In genomic region chr5:135042105-135042788, GRCm38 (mm10) we compare ENCODE assay signal across 7 mouse cellular contexts. TPM values are rescaled to one million over a fixed set of nuclear protein-coding genes. Genes with fewer than 3 reads are reported as not detected.
A peak's percentile ranks its signal among the peaks of the same experiment; 100 is the strongest.
DNase-seq lines count a peak whose midpoint lies in the region; ATAC-seq lines count a peak whose summit lies in the region.

No protein-coding gene starts in this region.

- H3K4me1 ChIP-seq in kidney, embryonic 16.5 days (ENCODE audit: insufficient read depth, low read length): no peaks in the 10 kb centered on the region
- peaks cover 13% of the 10 kb centered on the region for H3K4me1 ChIP-seq in limb, embryonic 10.5 days
- no peaks in the 10 kb centered on the region for H3K4me1 ChIP-seq in stomach, embryonic 14.5 days (ENCODE audit: control insufficient read depth, insufficient read depth, low read length)

- H3K9ac ChIP-seq in kidney, embryonic 16.5 days (replicated peaks; ENCODE audit: low read length): no peak overlapping the region
- no peak overlapping the region for H3K9ac ChIP-seq in stomach, embryonic 14.5 days (replicated peaks; ENCODE audit: low read depth, low read length)

- 45% methylated on average over 21 of the region's 21 CpGs for WGBS in kidney, embryonic 16.5 days
- 31% methylated on average over 18 of the region's 21 CpGs for WGBS in limb, embryonic 10.5 days
- 41% methylated on average over 21 of the region's 21 CpGs for WGBS in stomach, embryonic 14.5 days

- H3K4me3 ChIP-seq in kidney, embryonic 16.5 days (ENCODE audit: low read length): no peak overlapping the region
- peak overlapping the region; percentile 20; the same call in 1 of the 2 replicates for H3K4me3 ChIP-seq in limb, embryonic 10.5 days
- H3K4me3 ChIP-seq in stomach, embryonic 14.5 days (ENCODE audit: low read depth, low read length): no peak overlapping the region

- H3K27ac ChIP-seq in kidney, embryonic 16.5 days (ENCODE audit: low read length): no peak overlapping the region
- H3K27ac ChIP-seq in limb, embryonic 10.5 days: no peak overlapping the region
- H3K27ac ChIP-seq in stomach, embryonic 14.5 days (ENCODE audit: low read length): no peak overlapping the region

- no peak overlapping the region for H3K4me2 ChIP-seq in kidney, embryonic 16.5 days (replicated peaks; ENCODE audit: low read depth, low read length)
- peak overlapping the region; percentile 14; the same call in 1 of the 2 replicates for H3K4me2 ChIP-seq in stomach, embryonic 14.5 days (replicated peaks; ENCODE audit: low read depth, low read length)

- no peaks in the 10 kb centered on the region for H3K27me3 ChIP-seq in kidney, embryonic 16.5 days (ENCODE audit: insufficient read depth, low read length)
- H3K27me3 ChIP-seq in limb, embryonic 10.5 days (ENCODE audit: low read depth, poor library complexity, severe bottlenecking): peaks cover 5% of the 10 kb centered on the region; the same call in 1 of the 2 replicates
- H3K27me3 ChIP-seq in stomach, embryonic 14.5 days (ENCODE audit: control insufficient read depth, insufficient read depth, low read length): no peaks in the 10 kb centered on the region

- no peak for DNase-seq in kidney, adult 11 months
- DNase-seq in WW6 (ENCODE audit: low read depth, low spot score): peak; percentile 74
- no peak for DNase-seq in limb, embryonic 10.5 days (ENCODE audit: low spot score)
- DNase-seq in right cerebral cortex, postnatal 25 days: no peak
- no peak for DNase-seq in gastrocnemius, postnatal 4 days (ENCODE audit: low spot score in 2 of 2)

- ATAC-seq in kidney, embryonic 16.5 days (ENCODE audit: low FRiP score, low TSS enrichment): peak; percentile 49; the same call in 1 of the 2 replicates
- ATAC-seq in stomach, embryonic 14.5 days (ENCODE audit: insufficient number of reproducible peaks, insufficient read depth, low FRiP score, low read depth): 0 out of 2 replicates have a peak, but pooled peaks have one; percentile 53

- no peaks in the 10 kb centered on the region for H3K9me3 ChIP-seq in kidney, embryonic 16.5 days (ENCODE audit: low read length)
- no peaks in the 10 kb centered on the region for H3K9me3 ChIP-seq in limb, embryonic 10.5 days (replicated peaks)
- no peaks in the 10 kb centered on the region for H3K9me3 ChIP-seq in stomach, embryonic 14.5 days (ENCODE audit: control insufficient read depth, low read depth, low read length)

- H3K36me3 ChIP-seq in kidney, embryonic 16.5 days (ENCODE audit: insufficient read depth, low read length): peaks cover 22% of the 10 kb centered on the region
- H3K36me3 ChIP-seq in limb, embryonic 10.5 days: peaks cover 55% of the 10 kb centered on the region
- peaks cover 13% of the 10 kb centered on the region; the same call in 1 of the 2 replicates for H3K36me3 ChIP-seq in stomach, embryonic 14.5 days (ENCODE audit: control insufficient read depth, insufficient read depth, low read length)

RNA-seq across cellular contexts. Expression of gene Stx1a, which starts 19.0 kb away (rescaled TPM):
- polyA plus RNA-seq in kidney, embryonic 16.5 days (2015; fragmentation: Nextera tagmentation; extraction: Ambion mirVana): 13.4 and 13.5 TPM in 2 replicates
- 7.5 and 8.1 TPM in 2 replicates for polyA plus RNA-seq in limb, embryonic 10.5 days (2016; fragmentation: Nextera tagmentation; extraction: Ambion mirVana)
- 17.4 and 17.7 TPM in 2 replicates for polyA plus RNA-seq in stomach, embryonic 14.5 days (2014; fragmentation: Nextera tagmentation; extraction: Ambion mirVana)
- total RNA-seq in gastrocnemius, postnatal 4 days (2021): 1 to 10 TPM; 4.5 to 5.1 TPM

RNA-seq across cellular contexts. Expression of gene Dnajc30, which starts 21.8 kb away (rescaled TPM):
- polyA plus RNA-seq in kidney, embryonic 16.5 days (2015; fragmentation: Nextera tagmentation; extraction: Ambion mirVana): 33.3 and 38.7 TPM in 2 replicates
- polyA plus RNA-seq in limb, embryonic 10.5 days (2016; fragmentation: Nextera tagmentation; extraction: Ambion mirVana): 27.7 and 30.8 TPM in 2 replicates
- polyA plus RNA-seq in stomach, embryonic 14.5 days (2014; fragmentation: Nextera tagmentation; extraction: Ambion mirVana): 34.8 and 34.9 TPM in 2 replicates
- 10 to 100 TPM; 23.8 to 25.2 TPM for total RNA-seq in gastrocnemius, postnatal 4 days (2021)

RNA-seq across cellular contexts. Expression of gene Bud23, which starts 22.5 kb away (rescaled TPM):
- polyA plus RNA-seq in kidney, embryonic 16.5 days (2015; fragmentation: Nextera tagmentation; extraction: Ambion mirVana): 134 and 139 TPM in 2 replicates
- polyA plus RNA-seq in limb, embryonic 10.5 days (2016; fragmentation: Nextera tagmentation; extraction: Ambion mirVana): 194 and 201 TPM in 2 replicates
- 95.2 and 99.0 TPM in 2 replicates for polyA plus RNA-seq in stomach, embryonic 14.5 days (2014; fragmentation: Nextera tagmentation; extraction: Ambion mirVana)
- 10 to 100 TPM; 29.9 to 33.3 TPM for total RNA-seq in gastrocnemius, postnatal 4 days (2021)

RNA-seq across cellular contexts. Expression of gene Abhd11, which starts 33.3 kb away (rescaled TPM):
- 81.1 and 81.9 TPM in 2 replicates for polyA plus RNA-seq in kidney, embryonic 16.5 days (2015; fragmentation: Nextera tagmentation; extraction: Ambion mirVana)
- polyA plus RNA-seq in limb, embryonic 10.5 days (2016; fragmentation: Nextera tagmentation; extraction: Ambion mirVana): 23.5 and 30.1 TPM in 2 replicates
- 73.3 and 80.6 TPM in 2 replicates for polyA plus RNA-seq in stomach, embryonic 14.5 days (2014; fragmentation: Nextera tagmentation; extraction: Ambion mirVana)
- total RNA-seq in gastrocnemius, postnatal 4 days (2021): 10 to 100 TPM; 44.0 to 44.6 TPM

RNA-seq across cellular contexts. Expression of gene Vps37d, which starts 35.8 kb away (rescaled TPM):
- 7.6 and 8.6 TPM in 2 replicates for polyA plus RNA-seq in kidney, embryonic 16.5 days (2015; fragmentation: Nextera tagmentation; extraction: Ambion mirVana)
- 8.5 and 12.7 TPM in 2 replicates for polyA plus RNA-seq in limb, embryonic 10.5 days (2016; fragmentation: Nextera tagmentation; extraction: Ambion mirVana)
- 7.2 and 7.7 TPM in 2 replicates for polyA plus RNA-seq in stomach, embryonic 14.5 days (2014; fragmentation: Nextera tagmentation; extraction: Ambion mirVana)
- total RNA-seq in gastrocnemius, postnatal 4 days (2021): 1 to 10 TPM; 3.2 to 4.1 TPM
